Mouse (Mus musculus) stomach, embryonic 16.5 days (tissue): ENCODE measurements around the gene Gm21317. TPM values are rescaled to one million over a fixed set of nuclear protein-coding genes. Genes with fewer than 3 reads are reported as not detected.
"Not testable (repeated sequence)": the region's sequence is repeated elsewhere in the genome, so short reads cannot be mapped to it uniquely, and the experiment has no call there.

ENCODE experiments used
- ATAC-seq: fragments of 200-750 bp; cut with Nextera tagmentation; 2 replicates; pipeline ENCODE4 v1.8.0; 2017; ENCODE audit warnings: moderate number of reproducible peaks, moderate TSS enrichment; ENCODE audit not compliant: insufficient read depth, low FRiP score
- H3K27ac ChIP-seq: fragments of 300-500 bp; sonication (generic); 2 replicates; pipeline ENCODE4 v1.5.1; 2014; ENCODE audit warnings: low read length
- H3K27me3 ChIP-seq: fragments of 300-500 bp; sonication (generic); 2 replicates; pipeline ENCODE4 v1.6.1; 2014; ENCODE audit warnings: low read length, control low read depth, mixed read lengths; ENCODE audit not compliant: control insufficient read depth, insufficient read depth
- H3K36me3 ChIP-seq: fragments of 300-500 bp; sonication (generic); 2 replicates; pipeline ENCODE4 v1.6.1; 2014; ENCODE audit warnings: low read length; ENCODE audit not compliant: control insufficient read depth, insufficient read depth
- H3K4me1 ChIP-seq: fragments of 300-500 bp; sonication (generic); 2 replicates; pipeline ENCODE4 v1.6.1; 2014; ENCODE audit warnings: low read length, control low read depth, mixed read lengths; ENCODE audit not compliant: control insufficient read depth, insufficient read depth
- H3K4me2 ChIP-seq: fragments of 300-500 bp; sonication (generic); 2 replicates; pipeline ENCODE4 v1.6.1; 2014; ENCODE audit warnings: low read depth, low read length, mixed read lengths
- H3K4me3 ChIP-seq: fragments of 300-500 bp; sonication (generic); replicated peaks from 2 replicates; pipeline ENCODE4 v1.5.1; 2014; ENCODE audit warnings: mild to moderate bottlenecking, low read length
- H3K9ac ChIP-seq: fragments of 300-500 bp; sonication (generic); 2 replicates; pipeline ENCODE4 v1.6.1; 2014; ENCODE audit warnings: low read length
- H3K9me3 ChIP-seq: fragments of 300-500 bp; sonication (generic); replicated peaks from 2 replicates; pipeline ENCODE4 v1.6.1; 2016; ENCODE audit warnings: low read length, control low read depth; ENCODE audit not compliant: control insufficient read depth
- WGBS: fragments of 180-500 bp; shearing (Covaris S2); extraction: QIAGEN DNeasy Blood & Tissue Kit; methylation state at CpG from one replicate; pipeline ENCODE4 v1.1.7; 2014; 5-methylcytosine and 5-hydroxymethylcytosine counted together
- polyA plus RNA-seq: library from polyadenylated mRNA; unstranded; fragments of >200 nt; fragmentation: Nextera tagmentation; extraction: Ambion mirVana; gene quantifications from 2 replicates; pipeline ENCODE4 v1.2.1, GENCODE M21; 2015

Gm21317 gene
- not detected in 2 replicates for polyA plus RNA-seq

DNA sequence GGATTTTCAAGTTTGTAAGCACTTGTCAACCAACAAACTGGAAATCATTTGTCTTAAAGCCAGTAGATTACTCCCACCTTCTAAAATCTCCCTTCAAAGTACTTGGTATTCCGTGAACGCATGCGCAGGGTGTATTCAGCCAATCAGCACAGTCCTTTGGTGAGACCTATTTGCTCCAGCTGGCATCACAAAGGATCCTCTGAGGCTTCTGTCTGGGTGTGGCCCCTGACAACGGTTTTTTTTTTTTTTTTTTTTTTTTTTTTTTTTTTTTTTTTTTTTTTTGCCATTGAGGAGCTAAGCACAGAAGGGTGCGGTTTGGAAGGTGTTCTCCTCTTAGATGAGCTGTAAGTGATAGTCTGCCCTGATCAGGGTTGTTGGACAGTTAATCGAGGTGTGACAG lies at the start of gene Gm21317:
TSS of gene Gm21317 (plus strand) at position 301 of the 400 bp plus-strand sequence.
- not testable (repeated sequence) for H3K9ac ChIP-seq, H3K36me3 ChIP-seq, H3K27me3 ChIP-seq, ATAC-seq, H3K4me2 ChIP-seq, H3K4me1 ChIP-seq, H3K27ac ChIP-seq, H3K9me3 ChIP-seq, H3K4me3 ChIP-seq
- WGBS: no CpG with 5 or more reads among the region's 6 CpGs
